Mouse (Mus musculus) cortical plate, adult 2 months (tissue): ENCODE data around the gene Tmem246.

ENCODE experiments used
- CTCF ChIP-seq: fragments of 200-500 bp; IDR thresholded peaks from 2 replicates; pipeline ENCODE4 v1.5.1; 2011; ENCODE audit warnings: mild to moderate bottlenecking, control low read depth, low read length; ENCODE audit not compliant: insufficient read depth; ENCODE audit errors: extremely low read depth
- POLR2A ChIP-seq: fragments of 200-500 bp; IDR thresholded peaks from 2 replicates; pipeline ENCODE4 v1.6.1; 2011; ENCODE audit warnings: mild to moderate bottlenecking, low read length, control low read depth; ENCODE audit not compliant: insufficient read depth; ENCODE audit errors: extremely low read depth

DNA sequence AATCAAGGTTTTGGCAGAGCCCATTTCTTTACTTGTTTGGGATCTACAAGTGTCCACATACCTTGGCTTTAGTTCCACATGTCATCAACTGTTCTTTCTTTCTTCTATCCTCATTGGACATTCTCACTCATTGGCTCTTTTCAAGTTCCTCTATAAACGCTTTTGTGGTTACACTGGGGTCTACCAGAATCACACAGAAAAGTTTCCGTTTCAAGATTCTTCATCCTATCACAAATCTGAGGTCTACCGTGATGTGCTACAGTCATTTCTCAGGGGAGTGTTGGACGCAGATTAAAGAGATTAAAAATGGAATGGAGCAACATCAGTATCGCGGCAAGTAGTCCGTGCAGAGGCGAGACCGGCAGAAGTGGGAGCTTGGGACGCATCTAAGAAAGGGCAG is 19.2 kb upstream of the Tmem246 start:
- TF ChIP-seq CTCF (no peak), POLR2A (no peak)
